Mouse (Mus musculus): Measurements from ENCODE around the gene Pwwp2b. TPM values are rescaled to one million over a fixed set of nuclear protein-coding genes. Genes with fewer than 3 reads are reported as not detected.
A peak's percentile ranks its signal among the peaks of the same experiment; 100 is the strongest.

Gene Pwwp2b
- polyA plus RNA-seq (2012; fragmentation: generic; extraction: Trizol) = 15.8 TPM
- long read RNA-seq, experiment 1, full-length matches to known transcripts = 3 of 4 reads
- long read RNA-seq, experiment 1, partial matches to known transcripts = 1 of 4 reads
- long read RNA-seq, experiment 1, other reads (novel, unspliced or antisense) = 0 of 4 reads
- long read RNA-seq, experiment 2, transcript Pwwp2b-201 (3 exons, 3,057 nt) = major isoform, 57 of 87 reads
- long read RNA-seq, experiment 2, transcript Pwwp2b-202 (3 exons, 2,543 nt) = minor isoform, 24 of 87 reads
- long read RNA-seq, experiment 2, partial matches to known transcripts = 4 of 87 reads
- long read RNA-seq, experiment 2, other reads (novel, unspliced or antisense) = 2 of 87 reads

DNA sequence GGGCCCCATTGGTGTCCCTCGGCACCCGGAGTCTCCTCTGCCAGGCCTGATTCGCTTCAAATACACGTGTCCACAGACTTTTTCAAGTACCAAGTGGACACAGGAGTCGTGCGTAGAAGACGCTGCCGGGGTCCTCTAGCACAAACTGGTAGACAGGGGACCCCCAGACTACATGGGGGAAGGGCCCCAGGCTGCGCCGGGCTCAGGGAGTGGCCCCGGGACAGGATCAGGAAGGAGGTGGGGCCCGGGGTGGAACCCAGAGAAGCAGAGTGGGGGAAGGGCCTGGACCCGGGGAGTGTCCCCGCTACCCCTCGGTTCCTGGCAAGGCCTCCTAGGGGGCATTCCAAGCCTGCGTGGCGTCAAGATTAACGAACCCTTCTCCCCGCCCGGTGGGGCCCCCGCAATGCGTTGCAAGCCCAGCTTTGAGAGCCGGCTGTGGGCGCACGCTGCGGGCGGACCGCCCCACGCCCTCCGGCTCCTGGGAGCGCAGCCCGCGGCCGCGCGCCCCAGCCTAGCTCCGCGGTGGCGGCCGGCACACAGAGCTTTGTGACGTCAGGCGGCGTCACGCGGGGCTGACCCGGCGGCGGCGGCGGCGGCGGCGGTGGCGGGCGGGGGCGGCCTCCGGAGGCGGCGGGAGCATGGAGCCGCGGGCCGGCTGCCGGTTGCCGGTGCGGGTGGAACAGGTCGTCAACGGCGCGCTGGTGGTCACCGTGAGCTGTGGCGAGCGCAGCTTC is at the start of gene Pwwp2b:
TSS of gene Pwwp2b (plus strand) at position 602 of the 734 bp plus-strand sequence.
- H3K4me3 ChIP-seq (ENCODE audit: insufficient read depth, poor library complexity, severe bottlenecking) = peak within 1 kb of the TSS; percentile 59
- H3K79me2 ChIP-seq (ENCODE audit: control insufficient read depth, insufficient read depth) = peaks cover 42% of the 10 kb centered on the region
- peak within 1 kb of the TSS; percentile 99 for H3ac ChIP-seq (ENCODE audit: control insufficient read depth, insufficient read length, low read depth)
- H3K36me3 ChIP-seq (ENCODE audit: control insufficient read depth, insufficient read depth) = no peaks in the 10 kb centered on the region
- H3K79me3 ChIP-seq (ENCODE audit: low read depth) = peaks cover 14% of the 10 kb centered on the region
- no peaks in the 10 kb centered on the region for H3K27me3 ChIP-seq (ENCODE audit: control insufficient read depth, insufficient read depth, insufficient read length)
- TF ChIP-seq USF1 (IDR thresholded peaks at IDR 0.05; ENCODE audit: low read depth) = no peak
- TF ChIP-seq CTCF (IDR thresholded peaks at IDR 0.05; ENCODE audit: control insufficient read depth, insufficient read depth, insufficient read length) = no peak
- TF ChIP-seq FOSL1 (IDR thresholded peaks at IDR 0.05; ENCODE audit: insufficient read depth, low read length, poor library complexity, severe bottlenecking) = no peak
- no peak for TF ChIP-seq MYOD1 (IDR thresholded peaks at IDR 0.05; ENCODE audit: control insufficient read depth, insufficient read length, low read depth)
- no peak for TF ChIP-seq CEBPB (IDR thresholded peaks at IDR 0.05; ENCODE audit: low read depth)
- TF ChIP-seq MYOG (IDR thresholded peaks at IDR 0.05; ENCODE audit: control insufficient read depth, extremely low read depth, insufficient read length) = no peak
- TF ChIP-seq MAX (IDR thresholded peaks at IDR 0.05) = no peak

DNA sequence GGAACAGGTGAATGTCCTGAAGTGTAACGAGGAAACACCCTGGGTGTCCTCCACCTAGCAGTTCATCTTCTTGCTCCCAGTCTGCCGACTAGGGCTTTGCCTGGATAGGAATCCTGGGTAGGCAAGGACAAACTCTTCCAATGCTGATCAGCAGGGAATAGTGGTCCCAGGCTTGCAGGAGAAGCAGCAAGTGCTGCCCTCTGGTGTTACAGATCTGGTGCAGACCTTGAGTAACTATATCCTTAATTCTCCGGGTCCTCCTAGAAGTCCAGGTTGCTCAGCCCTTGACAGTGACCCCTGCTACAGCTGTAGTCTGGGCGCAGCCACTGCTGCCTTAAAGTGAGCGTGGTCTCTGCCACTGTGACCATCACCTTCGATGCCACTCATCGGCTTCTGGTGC is 48.2 kb upstream of the Pwwp2b start:
- Histone ChIP-seq H3ac (ENCODE audit: control insufficient read depth, insufficient read length, low read depth) (no peak overlapping the region), H3K27me3 (ENCODE audit: control insufficient read depth, insufficient read depth, insufficient read length) (peaks cover 5% of the 10 kb centered on the region), H3K36me3 (ENCODE audit: control insufficient read depth, insufficient read depth) (no peaks in the 10 kb centered on the region), H3K79me3 (ENCODE audit: low read depth) (no peaks in the 10 kb centered on the region), H3K79me2 (ENCODE audit: control insufficient read depth, insufficient read depth) (no peaks in the 10 kb centered on the region), H3K4me3 (ENCODE audit: insufficient read depth, poor library complexity, severe bottlenecking) (no peak overlapping the region)
- no peak for TF ChIP-seq CEBPB (IDR thresholded peaks at IDR 0.05; ENCODE audit: low read depth)
- no peak for TF ChIP-seq FOSL1 (IDR thresholded peaks at IDR 0.05; ENCODE audit: insufficient read depth, low read length, poor library complexity, severe bottlenecking)
- no peak for TF ChIP-seq USF1 (IDR thresholded peaks at IDR 0.05; ENCODE audit: low read depth)
- TF ChIP-seq MAX (IDR thresholded peaks at IDR 0.05) = no peak
- TF ChIP-seq CTCF (IDR thresholded peaks at IDR 0.05; ENCODE audit: control insufficient read depth, insufficient read depth, insufficient read length) = peak; percentile 51
- no peak for TF ChIP-seq MYOG (IDR thresholded peaks at IDR 0.05; ENCODE audit: control insufficient read depth, extremely low read depth, insufficient read length)
- TF ChIP-seq MYOD1 (IDR thresholded peaks at IDR 0.05; ENCODE audit: control insufficient read depth, insufficient read length, low read depth) = no peak

GRCm38 (mm10) chr7:139201209-139201608 is 47.1 kb upstream of the Pwwp2b start:
- Histone ChIP-seq H3ac (ENCODE audit: control insufficient read depth, insufficient read length, low read depth) (no peak overlapping the region), H3K27me3 (ENCODE audit: control insufficient read depth, insufficient read depth, insufficient read length) (peaks cover 5% of the 10 kb centered on the region), H3K4me3 (ENCODE audit: insufficient read depth, poor library complexity, severe bottlenecking) (no peak overlapping the region), H3K36me3 (ENCODE audit: control insufficient read depth, insufficient read depth) (no peaks in the 10 kb centered on the region), H3K79me3 (ENCODE audit: low read depth) (no peaks in the 10 kb centered on the region), H3K79me2 (ENCODE audit: control insufficient read depth, insufficient read depth) (no peaks in the 10 kb centered on the region)
- TF ChIP-seq MYOG (IDR thresholded peaks at IDR 0.05; ENCODE audit: control insufficient read depth, extremely low read depth, insufficient read length) (no peak), MYOD1 (IDR thresholded peaks at IDR 0.05; ENCODE audit: control insufficient read depth, insufficient read length, low read depth) (no peak), CEBPB (IDR thresholded peaks at IDR 0.05; ENCODE audit: low read depth) (no peak), FOSL1 (IDR thresholded peaks at IDR 0.05; ENCODE audit: insufficient read depth, low read length, poor library complexity, severe bottlenecking) (no peak), CTCF (IDR thresholded peaks at IDR 0.05; ENCODE audit: control insufficient read depth, insufficient read depth, insufficient read length) (no peak), MAX (IDR thresholded peaks at IDR 0.05) (no peak), USF1 (IDR thresholded peaks at IDR 0.05; ENCODE audit: low read depth) (no peak)

DNA sequence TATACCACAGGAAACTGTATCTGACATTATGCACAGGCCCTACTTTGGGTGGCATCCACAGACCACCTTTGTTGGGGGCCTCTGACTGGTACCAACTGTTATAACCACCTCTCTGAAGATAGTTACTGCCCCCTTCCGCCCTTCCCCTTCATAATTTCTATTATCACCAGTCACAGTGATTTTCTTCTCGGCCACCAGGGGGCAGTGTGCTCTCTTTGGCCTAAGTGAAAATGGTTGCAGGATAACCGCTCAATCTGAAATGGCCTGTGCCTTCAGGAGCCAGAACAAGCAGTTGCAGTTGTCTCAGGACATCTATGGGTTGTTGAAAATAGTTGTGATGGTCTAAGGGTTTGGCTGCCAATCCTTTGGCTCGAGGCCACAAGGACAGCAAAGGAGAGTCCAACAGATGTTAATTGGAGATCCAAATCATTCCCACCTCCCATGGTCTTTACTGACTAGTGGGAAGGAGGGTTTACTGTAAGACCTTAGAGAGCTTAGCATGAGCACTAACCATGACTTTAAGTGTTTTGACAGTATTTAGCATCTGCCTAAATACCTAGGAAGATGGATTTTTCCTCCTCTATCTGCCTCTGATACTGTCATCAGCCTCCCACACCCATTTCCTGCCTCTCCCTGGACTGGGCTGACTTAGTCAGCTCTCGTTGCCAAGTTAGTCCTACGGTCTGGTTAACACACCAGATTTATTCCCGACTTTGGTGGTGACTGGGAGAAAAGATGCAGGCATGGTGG is 40.1 kb upstream of the Pwwp2b start:
- no peaks in the 10 kb centered on the region for H3K79me2 ChIP-seq (ENCODE audit: control insufficient read depth, insufficient read depth)
- H3K36me3 ChIP-seq (ENCODE audit: control insufficient read depth, insufficient read depth) = no peaks in the 10 kb centered on the region
- H3K4me3 ChIP-seq (ENCODE audit: insufficient read depth, poor library complexity, severe bottlenecking) = no peak overlapping the region
- no peaks in the 10 kb centered on the region for H3K79me3 ChIP-seq (ENCODE audit: low read depth)
- H3ac ChIP-seq (ENCODE audit: control insufficient read depth, insufficient read length, low read depth) = no peak overlapping the region
- no peaks in the 10 kb centered on the region for H3K27me3 ChIP-seq (ENCODE audit: control insufficient read depth, insufficient read depth, insufficient read length)
- TF ChIP-seq USF1 (IDR thresholded peaks at IDR 0.05; ENCODE audit: low read depth) = no peak
- no peak for TF ChIP-seq MYOD1 (IDR thresholded peaks at IDR 0.05; ENCODE audit: control insufficient read depth, insufficient read length, low read depth)
- no peak for TF ChIP-seq MAX (IDR thresholded peaks at IDR 0.05)
- TF ChIP-seq CTCF (IDR thresholded peaks at IDR 0.05; ENCODE audit: control insufficient read depth, insufficient read depth, insufficient read length) = peak; percentile 35
- no peak for TF ChIP-seq CEBPB (IDR thresholded peaks at IDR 0.05; ENCODE audit: low read depth)
- no peak for TF ChIP-seq FOSL1 (IDR thresholded peaks at IDR 0.05; ENCODE audit: insufficient read depth, low read length, poor library complexity, severe bottlenecking)
- TF ChIP-seq MYOG (IDR thresholded peaks at IDR 0.05; ENCODE audit: control insufficient read depth, extremely low read depth, insufficient read length) = no peak

DNA sequence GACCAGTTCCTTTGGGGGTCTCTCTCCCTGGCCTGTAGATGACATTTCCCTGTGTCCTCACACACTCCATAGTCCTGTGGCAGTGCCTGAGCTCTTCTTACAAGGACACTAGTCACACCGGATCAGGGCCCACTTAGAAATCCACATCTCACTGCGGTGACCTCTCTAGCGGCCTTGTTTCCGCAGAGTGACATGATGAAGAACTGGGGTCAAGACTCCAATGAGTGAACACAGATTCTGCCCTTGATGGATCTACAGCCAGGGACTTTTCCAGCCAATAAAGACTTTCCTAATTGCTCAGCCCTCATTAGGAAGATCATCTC is 39.5 kb upstream of the Pwwp2b start:
- no peaks in the 10 kb centered on the region for H3K79me3 ChIP-seq (ENCODE audit: low read depth)
- no peak for TF ChIP-seq FOSL1 (IDR thresholded peaks at IDR 0.05; ENCODE audit: insufficient read depth, low read length, poor library complexity, severe bottlenecking)
- TF ChIP-seq MAX (IDR thresholded peaks at IDR 0.05) = no peak
- TF ChIP-seq USF1 (IDR thresholded peaks at IDR 0.05; ENCODE audit: low read depth) = no peak
- TF ChIP-seq CTCF (IDR thresholded peaks at IDR 0.05; ENCODE audit: control insufficient read depth, insufficient read depth, insufficient read length) = no peak
- no peak for TF ChIP-seq CEBPB (IDR thresholded peaks at IDR 0.05; ENCODE audit: low read depth)
- TF ChIP-seq MYOD1 (IDR thresholded peaks at IDR 0.05; ENCODE audit: control insufficient read depth, insufficient read length, low read depth) = no peak
- no peak for TF ChIP-seq MYOG (IDR thresholded peaks at IDR 0.05; ENCODE audit: control insufficient read depth, extremely low read depth, insufficient read length)
- H3K79me2 ChIP-seq (ENCODE audit: control insufficient read depth, insufficient read depth) = no peaks in the 10 kb centered on the region
- H3K4me3 ChIP-seq (ENCODE audit: insufficient read depth, poor library complexity, severe bottlenecking) = no peak overlapping the region
- H3K36me3 ChIP-seq (ENCODE audit: control insufficient read depth, insufficient read depth) = no peaks in the 10 kb centered on the region
- no peaks in the 10 kb centered on the region for H3K27me3 ChIP-seq (ENCODE audit: control insufficient read depth, insufficient read depth, insufficient read length)
- no peak overlapping the region for H3ac ChIP-seq (ENCODE audit: control insufficient read depth, insufficient read length, low read depth)

Measured in C2C12 (cell line).